Mouse (Mus musculus) activated CD4-positive, CD25-positive, alpha-beta regulatory T cell, adult 4 months (primary cell): ENCODE data around the gene Cse1l. TPM values are rescaled to one million over a fixed set of nuclear protein-coding genes. Genes with fewer than 3 reads are reported as not detected.

Experiments
- ATAC-seq: one replicate; pipeline ENCODE4 v1.8.0; 2017
- polyA plus RNA-seq, 2 experiments: library from polyadenylated mRNA; unstranded; fragments of 100-300 nt; shearing (Covaris generic); gene quantifications; one replicate each; pipeline ENCODE4 v1.2.1; 2017

Gene Cse1l
- polyA plus RNA-seq, 2 experiments from 2014 or later, result 59.7 to 65.0 TPM

GRCm38 (mm10) chr2:166977490-166977889 is 71.7 kb downstream of the Cse1l start:
- no peak for ATAC-seq

GRCm38 (mm10) chr2:166980161-166980560 is 74.3 kb downstream of the Cse1l start:
- no peak for ATAC-seq

GRCm38 (mm10) chr2:166983351-166983894 is 77.6 kb downstream of the Cse1l start:
- ATAC-seq, result no peak

- ATAC-seq, result no peak
Measured at GRCm38 (mm10) chr2:166990861-166991260, 85.0 kb downstream of the Cse1l start.

GRCm38 (mm10) chr2:166991945-166992344 is 86.1 kb downstream of the Cse1l start:
- ATAC-seq, result no peak

- peak; percentile 24 for ATAC-seq
Measured at GRCm38 (mm10) chr2:166995021-166995795, 89.4 kb downstream of the Cse1l start.

Other genes with a start within 250 kb of the Cse1l start
- gene Prex1, start 192.2 kb upstream of the Cse1l start, polyA plus RNA-seq, result 10 to 100 TPM; 34.5 to 45.2 TPM
- 1 to 10 TPM in 1 of 2 experiments, under 1 TPM in 1; 0.41 to 1.0 TPM for gene Trp53rkb, start 113.5 kb upstream of the Cse1l start, polyA plus RNA-seq
- 1 to 10 TPM; 2.9 TPM for gene Arfgef2, start 100.5 kb upstream of the Cse1l start, polyA plus RNA-seq
- gene Stau1, start 90.3 kb downstream of the Cse1l start, polyA plus RNA-seq, result 10 to 100 TPM; 36.2 to 42.2 TPM
- gene Ddx27, start 109.2 kb downstream of the Cse1l start, polyA plus RNA-seq, result 10 to 100 TPM; 29.8 to 39.5 TPM
- gene Znfx1, start 157.0 kb downstream of the Cse1l start, polyA plus RNA-seq, result 10 to 100 TPM; 18.5 to 26.0 TPM